Mouse (Mus musculus) neural tube, embryonic 12.5 days (tissue): ENCODE data around the gene Zbtb20. TPM values are rescaled to one million over a fixed set of nuclear protein-coding genes. Genes with fewer than 3 reads are reported as not detected.
A peak's percentile ranks its signal among the peaks of the same experiment; 100 is the strongest.

ENCODE experiments used
- ATAC-seq: fragments of 200-750 bp; cut with Nextera tagmentation; 2 replicates; pipeline ENCODE4 v1.8.0; 2017; ENCODE audit warnings: low read depth, mild to moderate bottlenecking, moderate TSS enrichment, moderate library complexity; ENCODE audit not compliant: low FRiP score
- H3K27ac ChIP-seq: fragments of 300-500 bp; sonication (generic); 2 replicates; pipeline ENCODE4 v1.5.1; 2016
- H3K27me3 ChIP-seq: fragments of 300-500 bp; sonication (generic); replicated peaks from 2 replicates; pipeline ENCODE4 v1.6.1; 2016; ENCODE audit warnings: mild to moderate bottlenecking
- H3K36me3 ChIP-seq: fragments of 300-500 bp; sonication (generic); 2 replicates; pipeline ENCODE4 v1.6.1; 2016; ENCODE audit warnings: mild to moderate bottlenecking
- H3K4me1 ChIP-seq: fragments of 300-500 bp; sonication (generic); 2 replicates; pipeline ENCODE4 v1.6.1; 2016
- H3K4me2 ChIP-seq: fragments of 300-500 bp; sonication (generic); replicated peaks from 2 replicates; pipeline ENCODE4 v1.6.1; 2016; ENCODE audit warnings: mild to moderate bottlenecking
- H3K4me3 ChIP-seq: fragments of 300-500 bp; sonication (generic); 2 replicates; pipeline ENCODE4 v1.5.1; 2016
- H3K9ac ChIP-seq: fragments of 300-500 bp; sonication (generic); 2 replicates; pipeline ENCODE4 v1.6.1; 2016; ENCODE audit warnings: mild to moderate bottlenecking
- H3K9me3 ChIP-seq: fragments of 300-500 bp; sonication (generic); 2 replicates; pipeline ENCODE4 v1.6.1; 2016; ENCODE audit warnings: mild to moderate bottlenecking
- WGBS: fragments of 180-500 bp; shearing (Covaris S2); methylation state at CpG from one replicate; pipeline ENCODE4 v1.1.7; 2016; 5-methylcytosine and 5-hydroxymethylcytosine counted together
- polyA plus RNA-seq: library from polyadenylated mRNA; unstranded; fragments of >200 nt; fragmentation: Nextera tagmentation; extraction: Ambion mirVana; gene quantifications from 2 replicates; pipeline ENCODE4 v1.2.1, GENCODE M21; 2016

Gene Zbtb20
- polyA plus RNA-seq, 1 experiment from 2014 or later = 65.2 TPM

DNA sequence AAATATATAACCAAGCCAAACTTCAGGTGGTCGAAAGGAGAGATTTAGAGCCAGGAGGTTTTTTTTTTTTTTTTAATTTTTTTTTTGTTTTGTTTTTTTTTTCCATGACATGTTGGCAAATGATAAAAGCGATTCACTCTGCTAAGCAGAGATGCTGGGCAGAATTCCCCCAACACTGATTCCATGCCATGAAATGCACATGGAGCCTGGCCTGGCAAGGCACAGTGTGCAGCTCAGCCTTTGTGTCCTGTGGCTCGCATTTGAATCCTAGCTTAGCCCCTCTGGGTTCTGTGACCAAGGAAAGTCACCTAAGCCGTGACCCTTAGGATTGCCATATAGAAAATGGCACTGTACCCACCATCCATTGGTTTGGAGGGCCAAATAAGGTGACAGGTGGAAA is 646.8 kb downstream of the Zbtb20 start:
- 91% methylated on average over 4 of the region's 4 CpGs for WGBS
- H3K9ac ChIP-seq = no peak overlapping the region
- H3K9me3 ChIP-seq = no peaks in the 10 kb centered on the region
- H3K4me3 ChIP-seq = no peak overlapping the region
- no peak for ATAC-seq
- H3K4me1 ChIP-seq = 0 out of 2 replicates have a peak, but pooled peaks cover 2% of the 10 kb centered on the region
- H3K27ac ChIP-seq = no peak overlapping the region
- H3K36me3 ChIP-seq = no peaks in the 10 kb centered on the region
- no peaks in the 10 kb centered on the region for H3K27me3 ChIP-seq
- no peak overlapping the region for H3K4me2 ChIP-seq

GRCm38 (mm10) chr16:43524179-43524578 is 648.5 kb downstream of the Zbtb20 start:
- 81% methylated on average over 9 of the region's 9 CpGs for WGBS
- no peak overlapping the region for H3K4me3 ChIP-seq
- no peak overlapping the region for H3K4me2 ChIP-seq
- no peaks in the 10 kb centered on the region for H3K27me3 ChIP-seq
- H3K9ac ChIP-seq = no peak overlapping the region
- no peaks in the 10 kb centered on the region for H3K36me3 ChIP-seq
- no peak overlapping the region for H3K27ac ChIP-seq
- no peaks in the 10 kb centered on the region for H3K9me3 ChIP-seq
- H3K4me1 ChIP-seq = no peaks in the 10 kb centered on the region
- ATAC-seq = no peak

GRCm38 (mm10) chr16:43525624-43526023 is 649.9 kb downstream of the Zbtb20 start:
- Histone ChIP-seq H3K27me3 (no peaks in the 10 kb centered on the region), H3K4me2 (no peak overlapping the region), H3K36me3 (no peaks in the 10 kb centered on the region), H3K4me3 (no peak overlapping the region), H3K9ac (no peak overlapping the region), H3K27ac (no peak overlapping the region), H3K9me3 (no peaks in the 10 kb centered on the region), H3K4me1 (0 out of 2 replicates have a peak, but pooled peaks cover under 1% of the 10 kb centered on the region)
- WGBS = 95% methylated on average over 6 of the region's 6 CpGs
- ATAC-seq = no peak

- H3K4me2 ChIP-seq = no peak overlapping the region
- H3K4me3 ChIP-seq = no peak overlapping the region
- H3K9me3 ChIP-seq = no peaks in the 10 kb centered on the region
- WGBS = 69% methylated on average over 1 of the region's 1 CpGs
- ATAC-seq = no peak
- peaks cover 8% of the 10 kb centered on the region for H3K4me1 ChIP-seq
- H3K9ac ChIP-seq = no peak overlapping the region
- no peaks in the 10 kb centered on the region for H3K27me3 ChIP-seq
- no peaks in the 10 kb centered on the region for H3K36me3 ChIP-seq
- H3K27ac ChIP-seq = no peak overlapping the region
These were observed 652.6 kb downstream of the Zbtb20 start for GRCm38 (mm10) chr16:43528300-43528699.

DNA sequence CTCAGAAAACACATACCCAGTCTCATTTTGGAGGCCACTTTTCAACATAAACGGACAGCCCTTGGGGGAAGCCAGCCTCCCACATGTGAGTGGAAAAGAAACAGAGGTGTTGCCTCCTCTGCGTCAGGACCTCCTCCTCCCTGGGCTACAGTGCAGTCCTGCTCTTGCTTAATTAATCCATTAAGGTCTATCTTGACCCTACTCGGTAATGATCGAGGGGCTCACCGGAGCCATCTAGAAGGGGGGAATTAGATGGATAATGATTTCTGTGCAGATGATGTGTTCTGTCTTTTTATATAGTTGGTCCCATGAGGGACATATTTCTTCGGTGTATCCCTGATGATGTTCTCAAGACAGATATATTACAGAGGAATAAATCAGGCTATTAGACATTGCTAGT is 655.6 kb downstream of the Zbtb20 start:
- Histone ChIP-seq H3K4me2 (no peak overlapping the region), H3K27ac (no peak overlapping the region), H3K4me1 (peaks cover 8% of the 10 kb centered on the region), H3K4me3 (no peak overlapping the region), H3K9me3 (no peaks in the 10 kb centered on the region), H3K27me3 (no peaks in the 10 kb centered on the region), H3K36me3 (no peaks in the 10 kb centered on the region), H3K9ac (no peak overlapping the region)
- WGBS = 63% methylated on average over 6 of the region's 6 CpGs
- peak; percentile 73; the same call in 1 of the 2 replicates for ATAC-seq

DNA sequence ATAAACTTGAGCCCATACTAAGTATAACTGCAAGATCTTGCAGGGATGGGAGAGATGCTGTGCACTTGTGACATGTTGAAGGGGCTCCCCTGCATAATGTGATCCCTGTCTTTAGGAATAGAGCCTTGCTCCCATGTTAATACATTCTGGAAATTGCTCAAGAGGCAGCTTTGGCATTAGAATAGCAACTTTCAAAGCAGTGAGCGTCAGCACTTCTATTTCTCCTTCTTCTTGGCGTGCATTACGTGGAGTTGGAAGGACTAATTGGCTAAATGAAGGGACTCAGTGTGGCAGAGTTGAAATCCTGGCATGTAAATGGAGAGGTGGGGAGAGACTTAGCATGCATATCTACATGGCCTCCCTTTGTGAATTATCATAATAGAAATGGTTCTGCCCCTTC is 658.4 kb downstream of the Zbtb20 start:
- Histone ChIP-seq H3K27ac (no peak overlapping the region), H3K36me3 (no peaks in the 10 kb centered on the region), H3K4me2 (no peak overlapping the region), H3K9ac (no peak overlapping the region), H3K4me1 (peaks cover 8% of the 10 kb centered on the region), H3K9me3 (no peaks in the 10 kb centered on the region), H3K27me3 (no peaks in the 10 kb centered on the region), H3K4me3 (no peak overlapping the region)
- WGBS = 92% methylated on average over 3 of the region's 3 CpGs
- ATAC-seq = no peak

- Histone ChIP-seq H3K4me2 (no peak overlapping the region), H3K9me3 (no peaks in the 10 kb centered on the region), H3K4me3 (no peak overlapping the region), H3K27ac (no peak overlapping the region), H3K27me3 (no peaks in the 10 kb centered on the region), H3K9ac (no peak overlapping the region), H3K36me3 (no peaks in the 10 kb centered on the region), H3K4me1 (peaks cover 5% of the 10 kb centered on the region)
- no peak for ATAC-seq
- WGBS = 88% methylated on average over 1 of the region's 1 CpGs
These were observed 660.2 kb downstream of the Zbtb20 start for GRCm38 (mm10) chr16:43535912-43536311.

- 46% methylated on average over 7 of the region's 7 CpGs for WGBS
- no peak overlapping the region for H3K9ac ChIP-seq
- H3K9me3 ChIP-seq = no peaks in the 10 kb centered on the region
- H3K36me3 ChIP-seq = no peaks in the 10 kb centered on the region
- H3K4me1 ChIP-seq = no peaks in the 10 kb centered on the region
- no peaks in the 10 kb centered on the region for H3K27me3 ChIP-seq
- no peak overlapping the region for H3K27ac ChIP-seq
- no peak overlapping the region for H3K4me3 ChIP-seq
- H3K4me2 ChIP-seq = no peak overlapping the region
- ATAC-seq = no peak
These were observed 661.5 kb downstream of the Zbtb20 start for GRCm38 (mm10) chr16:43537163-43537562.

GRCm38 (mm10) chr16:43539659-43540096 is 664.0 kb downstream of the Zbtb20 start:
- WGBS = 86% methylated on average over 12 of the region's 12 CpGs

GRCm38 (mm10) chr16:43540108-43540507 is 664.4 kb downstream of the Zbtb20 start:
- Histone ChIP-seq H3K36me3 (no peaks in the 10 kb centered on the region), H3K9ac (no peak overlapping the region), H3K4me1 (no peaks in the 10 kb centered on the region), H3K4me2 (no peak overlapping the region), H3K27me3 (no peaks in the 10 kb centered on the region), H3K4me3 (no peak overlapping the region), H3K27ac (no peak overlapping the region), H3K9me3 (no peaks in the 10 kb centered on the region)
- no peak; the same call in 1 of the 2 replicates for ATAC-seq
- 38% methylated on average over 3 of the region's 3 CpGs for WGBS

More at GRCm38 (mm10) chr16:43539659-43540096, 664.0 kb downstream of the Zbtb20 start:
- no peak overlapping the region for H3K27ac ChIP-seq
- no peak for ATAC-seq
- no peak overlapping the region for H3K4me3 ChIP-seq
- no peaks in the 10 kb centered on the region for H3K36me3 ChIP-seq
- H3K4me1 ChIP-seq = no peaks in the 10 kb centered on the region
- no peak overlapping the region for H3K4me2 ChIP-seq
- H3K9me3 ChIP-seq = no peaks in the 10 kb centered on the region
- H3K27me3 ChIP-seq = no peaks in the 10 kb centered on the region
- H3K9ac ChIP-seq = no peak overlapping the region

DNA sequence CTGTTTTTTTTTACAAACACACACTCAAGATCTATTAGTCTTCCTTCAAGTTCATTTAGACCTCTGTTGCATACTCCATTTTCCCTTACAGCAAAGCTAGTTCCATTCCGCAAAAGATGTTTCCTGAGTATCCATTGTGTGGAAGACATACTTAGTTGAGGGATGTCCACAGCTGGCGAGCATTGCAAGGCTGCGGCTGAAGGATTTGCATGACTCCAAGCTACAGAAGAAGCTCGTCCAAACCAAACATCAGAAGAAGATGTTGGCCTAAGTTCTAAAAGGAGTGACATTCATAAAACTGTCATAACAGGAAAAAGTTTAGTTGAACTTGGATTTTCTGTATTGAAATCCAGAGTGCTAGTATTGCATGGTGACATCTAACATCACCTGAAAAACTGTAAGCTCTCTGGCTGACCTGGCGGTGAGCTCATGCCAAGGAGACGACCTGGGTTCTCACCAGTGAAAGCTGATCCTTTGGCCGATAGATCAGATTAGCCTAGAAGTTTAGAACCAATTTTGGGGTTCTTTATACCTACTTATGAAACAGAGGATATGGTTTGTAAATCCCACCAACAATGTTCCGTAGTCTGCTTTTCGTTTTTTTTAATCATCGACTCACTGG is 665.0 kb downstream of the Zbtb20 start:
- Histone ChIP-seq H3K9ac (no peak overlapping the region), H3K36me3 (no peaks in the 10 kb centered on the region), H3K4me3 (no peak overlapping the region), H3K27me3 (no peaks in the 10 kb centered on the region), H3K9me3 (no peaks in the 10 kb centered on the region), H3K4me2 (no peak overlapping the region), H3K27ac (no peak overlapping the region), H3K4me1 (no peaks in the 10 kb centered on the region)
- 92% methylated on average over 10 of the region's 10 CpGs for WGBS
- no peak for ATAC-seq

DNA sequence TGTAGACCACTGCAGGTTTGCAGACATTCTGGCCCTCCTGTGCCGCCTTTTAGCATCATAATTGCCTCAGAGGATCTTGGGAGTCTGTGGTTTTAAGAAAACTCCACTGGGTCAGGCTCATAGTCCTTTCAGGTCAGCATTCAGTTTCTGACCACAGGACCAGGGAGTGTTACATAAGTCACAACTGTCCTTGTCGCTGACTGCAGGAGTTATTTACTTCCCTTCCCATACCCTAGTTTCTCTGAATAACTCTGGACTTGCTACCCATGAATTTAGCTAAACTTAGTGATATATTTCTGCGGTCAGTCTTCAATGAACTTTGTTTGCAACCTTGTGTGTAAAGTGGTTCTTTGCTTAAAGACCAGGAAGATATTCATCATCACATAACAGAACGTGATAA is 669.6 kb downstream of the Zbtb20 start:
- Histone ChIP-seq H3K4me1 (peaks cover 26% of the 10 kb centered on the region; the same call in 1 of the 2 replicates), H3K36me3 (no peaks in the 10 kb centered on the region), H3K4me2 (no peak overlapping the region), H3K9ac (no peak overlapping the region), H3K9me3 (no peaks in the 10 kb centered on the region), H3K4me3 (no peak overlapping the region), H3K27me3 (no peaks in the 10 kb centered on the region), H3K27ac (no peak overlapping the region)
- no peak for ATAC-seq
- 88% methylated on average over 4 of the region's 4 CpGs for WGBS
